Mouse (Mus musculus) MEL (cell line): Measurements from ENCODE around the gene Lhpp. TPM values are rescaled to one million over a fixed set of nuclear protein-coding genes. Genes with fewer than 3 reads are reported as not detected.

Experiments
- DNase-seq: peaks from one replicate; pipeline ENCODE4 v3.0.0; 2011; ENCODE audit warnings: low read depth, low spot score
- H3K27ac ChIP-seq: 2 replicates; pipeline ENCODE4 v1.5.1; 2012; ENCODE audit warnings: low read depth, mild to moderate bottlenecking, control low read depth, low read length, moderate library complexity; ENCODE audit not compliant: control insufficient read depth
- H3K27me3 ChIP-seq, 2 experiments: fragments of 150-350 bp in 1 of 2; sonication (generic) in 1 of 2; 2 replicates each; pipeline ENCODE4 v1.6.1; 2012; ENCODE audit warnings: low read length in 2 of 2, mild to moderate bottlenecking in 2 of 2, improper control_type of control experiment in 1 of 2, moderate library complexity in 1 of 2; ENCODE audit not compliant: insufficient read depth in 2 of 2, control insufficient read depth in 1 of 2
- H3K36me3 ChIP-seq, 2 experiments: 2 replicates each; pipeline ENCODE4 v1.6.1; 2012 to 2014; ENCODE audit warnings: low read length in 2 of 2, improper control_type of control experiment in 1 of 2, inconsistent platforms in 1 of 2, mild to moderate bottlenecking in 1 of 2; ENCODE audit not compliant: insufficient read depth in 2 of 2, control insufficient read depth in 1 of 2
- H3K4me1 ChIP-seq, 2 experiments: fragments of 150-350 bp in 1 of 2; sonication (generic) in 1 of 2; 2 replicates each; pipeline ENCODE4 v1.6.1; 2012; ENCODE audit warnings: low read length in 2 of 2, improper control_type of control experiment in 1 of 2, mild to moderate bottlenecking in 1 of 2; ENCODE audit not compliant: insufficient read depth in 2 of 2, control insufficient read depth in 1 of 2
- H3K4me3 ChIP-seq, 2 experiments: fragments of 150-350 bp in 1 of 2; sonication (generic) in 1 of 2; 2 replicates each; pipeline ENCODE4 v1.5.1; 2012; ENCODE audit warnings: low read depth in 2 of 2, low read length in 2 of 2, mild to moderate bottlenecking in 2 of 2, moderate library complexity in 2 of 2, control low read depth in 1 of 2, improper control_type of control experiment in 1 of 2; ENCODE audit not compliant: control insufficient read depth in 1 of 2, insufficient read depth in 1 of 2
- H3K79me2 ChIP-seq: 2 replicates; pipeline ENCODE4 v1.6.1; 2012; ENCODE audit warnings: mild to moderate bottlenecking, low read length, moderate library complexity; ENCODE audit not compliant: control insufficient read depth, poor library complexity, insufficient read depth
- H3K9ac ChIP-seq: 2 replicates; pipeline ENCODE4 v1.6.1; 2012; ENCODE audit warnings: low read depth, mild to moderate bottlenecking, control low read depth, low read length, moderate library complexity; ENCODE audit not compliant: control insufficient read depth, poor library complexity, severe bottlenecking
- H3K9me3 ChIP-seq: fragments of 150-350 bp; sonication (generic); replicated peaks from 2 replicates; pipeline ENCODE4 v1.6.1; 2012; ENCODE audit warnings: mild to moderate bottlenecking, low read length, improper control_type of control experiment, moderate library complexity; ENCODE audit not compliant: insufficient read depth
- BHLHE40 ChIP-seq: IDR thresholded peaks from 2 replicates; pipeline ENCODE4 v1.6.1; 2012; ENCODE audit warnings: low read depth, mild to moderate bottlenecking, inconsistent platforms, low read length, improper control_type of control experiment, borderline replicate concordance
- CHD1 ChIP-seq: IDR thresholded peaks from 2 replicates; pipeline ENCODE4 v1.6.1; 2012; ENCODE audit warnings: low read depth, mild to moderate bottlenecking, inconsistent platforms, low read length, improper control_type of control experiment
- CTCF ChIP-seq, 3 experiments: IDR thresholded peaks in 2 of 3; conservative IDR thresholded peaks in 1 of 3; 2 replicates each; pipeline ENCODE4 v1.5.1; 2011 to 2012; ENCODE audit warnings: low read length in 3 of 3, low read depth in 2 of 3, mild to moderate bottlenecking in 2 of 3, improper control_type of control experiment in 1 of 3, inconsistent platforms in 1 of 3, mixed read lengths in 1 of 3, moderate library complexity in 1 of 3; ENCODE audit not compliant: control insufficient read depth in 1 of 3, insufficient read depth in 1 of 3, poor library complexity in 1 of 3, severe bottlenecking in 1 of 3
- ELF1 ChIP-seq: IDR thresholded peaks from 2 replicates; pipeline ENCODE4 v1.6.1; 2014; ENCODE audit warnings: low read depth, mild to moderate bottlenecking, inconsistent platforms, low read length, improper control_type of control experiment, moderate library complexity
- EP300 ChIP-seq, 2 experiments: IDR thresholded peaks; 2 replicates each; pipeline ENCODE4 v1.6.1; 2011; ENCODE audit warnings: improper control_type of control experiment in 2 of 2, low read length in 2 of 2, low read depth in 1 of 2, mild to moderate bottlenecking in 1 of 2
- ETS1 ChIP-seq: IDR thresholded peaks from 2 replicates; pipeline ENCODE4 v1.6.1; 2012; ENCODE audit warnings: low read depth, mild to moderate bottlenecking, inconsistent platforms, low read length, improper control_type of control experiment, moderate library complexity
- GABPA ChIP-seq: IDR thresholded peaks from 2 replicates; pipeline ENCODE4 v1.6.1; 2012; ENCODE audit warnings: low read depth, mild to moderate bottlenecking, inconsistent platforms, low read length, improper control_type of control experiment, moderate library complexity
- GATA1 ChIP-seq: IDR thresholded peaks from 2 replicates; pipeline ENCODE4 v1.6.1; 2011; ENCODE audit warnings: low read depth, low read length, improper control_type of control experiment
- HCFC1 ChIP-seq: IDR thresholded peaks from 2 replicates; pipeline ENCODE4 v1.6.1; 2012; ENCODE audit warnings: low read depth, mild to moderate bottlenecking, inconsistent platforms, low read length, improper control_type of control experiment, moderate library complexity
- JUND ChIP-seq: IDR thresholded peaks from 2 replicates; pipeline ENCODE4 v1.6.1; 2011; ENCODE audit warnings: low read depth, mild to moderate bottlenecking, improper control_type of control experiment, low read length
- MAFK ChIP-seq: IDR thresholded peaks from 2 replicates; pipeline ENCODE4 v1.6.1; 2011; ENCODE audit warnings: low read depth, mild to moderate bottlenecking, low read length, improper control_type of control experiment, borderline replicate concordance
- MAX ChIP-seq: IDR thresholded peaks from 2 replicates; pipeline ENCODE4 v1.6.1; 2011; ENCODE audit warnings: low read length, improper control_type of control experiment
- MAZ ChIP-seq: IDR thresholded peaks from 2 replicates; pipeline ENCODE4 v1.6.1; 2012; ENCODE audit warnings: low read depth, mild to moderate bottlenecking, inconsistent platforms, low read length, improper control_type of control experiment
- MXI1 ChIP-seq: IDR thresholded peaks from 2 replicates; pipeline ENCODE4 v1.6.1; 2011; ENCODE audit warnings: mild to moderate bottlenecking, low read depth, low read length, improper control_type of control experiment
- MYB ChIP-seq: IDR thresholded peaks from 2 replicates; pipeline ENCODE4 v1.6.1; 2011; ENCODE audit warnings: mild to moderate bottlenecking, low read depth, low read length, improper control_type of control experiment
- MYC ChIP-seq: IDR thresholded peaks from 2 replicates; pipeline ENCODE4 v1.6.1; 2011; ENCODE audit warnings: low read depth, mild to moderate bottlenecking, low read length, improper control_type of control experiment, moderate library complexity
- NELFE ChIP-seq: IDR thresholded peaks from 2 replicates; pipeline ENCODE4 v1.6.1; 2011; ENCODE audit warnings: low read depth, low read length, improper control_type of control experiment
- NRF1 ChIP-seq: IDR thresholded peaks from 2 replicates; pipeline ENCODE4 v1.6.1; 2014; ENCODE audit warnings: low read depth, mild to moderate bottlenecking, inconsistent platforms, low read length, improper control_type of control experiment, moderate library complexity; ENCODE audit not compliant: poor library complexity, insufficient read depth, severe bottlenecking
- POLR2A ChIP-seq, 2 experiments: IDR thresholded peaks; 2 replicates each; pipeline ENCODE4 v1.6.1; 2011 to 2012; ENCODE audit warnings: low read length in 2 of 2, mild to moderate bottlenecking in 2 of 2, control low read depth in 1 of 2, improper control_type of control experiment in 1 of 2, low read depth in 1 of 2, moderate library complexity in 1 of 2; ENCODE audit not compliant: control insufficient read depth in 1 of 2, insufficient read depth in 1 of 2, poor library complexity in 1 of 2
- POLR2AphosphoS5 ChIP-seq: IDR thresholded peaks from 2 replicates; pipeline ENCODE4 v1.6.1; 2012; ENCODE audit warnings: low read depth, borderline replicate concordance, mild to moderate bottlenecking, inconsistent platforms, low read length, moderate library complexity, mixed read lengths
- RAD21 ChIP-seq: IDR thresholded peaks from 2 replicates; pipeline ENCODE4 v1.6.1; 2011; ENCODE audit warnings: mild to moderate bottlenecking, low read depth, low read length, improper control_type of control experiment
- RCOR1 ChIP-seq: IDR thresholded peaks from 2 replicates; pipeline ENCODE4 v1.6.1; 2012; ENCODE audit warnings: low read depth, mild to moderate bottlenecking, inconsistent platforms, low read length, improper control_type of control experiment
- SIN3A ChIP-seq: IDR thresholded peaks from 2 replicates; pipeline ENCODE4 v1.6.1; 2012; ENCODE audit warnings: low read length, improper control_type of control experiment, inconsistent platforms
- TAL1 ChIP-seq: IDR thresholded peaks from 2 replicates; pipeline ENCODE4 v1.6.1; 2012; ENCODE audit warnings: mild to moderate bottlenecking, inconsistent platforms, low read length, moderate library complexity, mixed read lengths
- TCF12 ChIP-seq: IDR thresholded peaks from 2 replicates; pipeline ENCODE4 v1.6.1; 2014; ENCODE audit warnings: low read depth, mild to moderate bottlenecking, inconsistent platforms, low read length, improper control_type of control experiment, moderate library complexity
- UBTF ChIP-seq: IDR thresholded peaks from 2 replicates; pipeline ENCODE4 v1.6.1; 2012; ENCODE audit warnings: low read depth, mild to moderate bottlenecking, inconsistent platforms, low read length, improper control_type of control experiment, moderate library complexity, borderline replicate concordance; ENCODE audit not compliant: insufficient read depth
- ZC3H11A ChIP-seq: IDR thresholded peaks from 2 replicates; pipeline ENCODE4 v1.6.1; 2012; ENCODE audit warnings: low read depth, mild to moderate bottlenecking, inconsistent platforms, low read length, improper control_type of control experiment
- ZKSCAN1 ChIP-seq: IDR thresholded peaks from 2 replicates; pipeline ENCODE4 v1.6.1; 2012; ENCODE audit warnings: low read depth, mild to moderate bottlenecking, inconsistent platforms, low read length, improper control_type of control experiment, moderate library complexity
- ZMIZ1 ChIP-seq: IDR thresholded peaks from 2 replicates; pipeline ENCODE4 v1.6.1; 2012; ENCODE audit warnings: low read depth, mild to moderate bottlenecking, inconsistent platforms, low read length, improper control_type of control experiment, moderate library complexity
- ZNF384 ChIP-seq: IDR thresholded peaks from 2 replicates; pipeline ENCODE4 v1.6.1; 2012; ENCODE audit warnings: low read depth, mild to moderate bottlenecking, inconsistent platforms, low read length, improper control_type of control experiment
- polyA plus RNA-seq, 2 experiments: library from polyadenylated mRNA; stranded (reverse) in 1 of 2; unstranded in 1 of 2; fragments of >175 nt in 1 of 2; fragments of >200 nt in 1 of 2; gene quantifications; 2 replicates each; pipeline versions ENCODE4 v1.2.1 to v1.2.4; 2012; ENCODE audit warnings: low replicate concordance in 2 of 2, low read depth in 1 of 2; ENCODE audit not compliant: insufficient read length in 2 of 2, insufficient read depth in 1 of 2, missing spikeins in 1 of 2
- total RNA-seq: library from RNA; depleted of rRNA; stranded (reverse); fragments of 300-350 nt; gene quantifications from 2 replicates; pipeline ENCODE4 v1.2.3, GENCODE M21; 2012

Gene Lhpp
- total and polyA plus RNA-seq, 3 experiments: 31.0 to 39.3 TPM; not detected in 1

DNA sequence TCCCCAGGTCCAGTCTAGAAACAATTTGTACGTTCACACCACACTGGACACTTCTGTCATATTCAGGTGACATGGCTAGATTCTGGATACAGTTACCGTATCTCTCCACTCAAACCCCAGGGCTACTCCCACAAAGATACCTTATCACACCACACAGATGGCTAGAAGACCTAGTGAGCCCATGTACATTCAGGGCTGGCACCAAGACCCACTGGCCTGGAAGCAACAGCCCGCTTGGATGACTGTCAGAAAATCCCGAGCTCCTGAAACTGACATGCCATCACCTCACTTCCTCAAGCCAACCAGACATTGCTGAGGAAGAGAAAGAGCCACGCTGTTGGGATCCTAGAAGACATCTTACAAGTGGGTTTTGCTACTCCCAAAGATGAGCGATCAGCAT, 128.4 kb downstream of the Lhpp start (continued):
- TF ChIP-seq POLR2AphosphoS5 (no peak), ELF1 (no peak), NELFE (no peak), MYC (no peak), CTCF (IDR thresholded peaks at IDR 0.05 in 2 of 3, conservative IDR thresholded peaks at IDR 0.05 in 1 of 3; ENCODE audit: control insufficient read depth in 1 of 3, insufficient read depth in 1 of 3, low read depth in 2 of 3, low read length in 3 of 3, poor library complexity in 1 of 3, severe bottlenecking in 1 of 3) (no peak), POLR2A (IDR thresholded peaks at IDR 0.05; ENCODE audit: control insufficient read depth in 1 of 2, insufficient read depth in 1 of 2, low read depth in 1 of 2, low read length in 2 of 2, poor library complexity in 1 of 2) (no peak), GABPA (no peak), MXI1 (no peak), MYB (peak; percentile 48; the same call in 1 of the 2 replicates)

DNA sequence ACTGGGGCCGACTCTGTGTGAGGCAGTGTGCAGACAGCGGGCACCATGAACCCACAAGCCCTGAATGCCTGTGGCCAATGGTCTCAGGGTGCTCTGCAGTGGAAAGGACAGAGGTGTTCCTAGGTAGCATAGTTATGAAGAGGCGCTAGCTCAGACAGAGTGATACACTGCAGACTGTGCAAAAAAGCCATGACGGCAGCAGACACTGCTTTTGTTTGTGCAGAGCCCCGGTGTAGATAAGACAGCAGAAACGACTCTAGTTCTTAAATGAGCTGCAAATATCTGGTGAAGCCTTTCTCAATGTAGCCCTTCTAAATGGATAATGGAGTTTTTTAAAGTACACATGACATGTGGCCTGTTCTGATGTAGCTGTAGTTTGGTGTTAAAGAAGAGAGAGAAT, 129.4 kb downstream of the Lhpp start:
- Histone ChIP-seq H3K4me1 (peaks cover 32 to 50% of the 10 kb centered on the region in 2 experiments), H3K4me3 (no peak overlapping the region), H3K79me2 (no peaks in the 10 kb centered on the region), H3K27ac (peak overlapping the region; percentile 54), H3K27me3 (no peaks in the 10 kb centered on the region), H3K9me3 (no peaks in the 10 kb centered on the region), H3K36me3 (peaks cover 0 to 45% of the 10 kb centered on the region in 2 experiments; a peak in 2 of 4 replicates), H3K9ac (no peak overlapping the region)
- DNase-seq: peak; percentile 47
- TF ChIP-seq TCF12 (0 out of 2 replicates have a peak, but pooled peaks have one; percentile 8), UBTF (no peak), SIN3A (peak; percentile 31; the same call in 1 of the 2 replicates), MAFK (0 out of 2 replicates have a peak, but pooled peaks have one; percentile 8), MYC (no peak), CHD1 (no peak), RCOR1 (no peak), ETS1 (0 out of 2 replicates have a peak, but pooled peaks have one; percentile 31), ZC3H11A (no peak), POLR2AphosphoS5 (no peak), GATA1 (peak; percentile 76), RAD21 (no peak), HCFC1 (no peak), ZMIZ1 (no peak), TAL1 (no peak), NRF1 (no peak), NELFE (no peak), ELF1 (no peak), MYB (no peak), JUND (no peak), ZNF384 (no peak; the same call in 1 of the 2 replicates), MAX (no peak), ZKSCAN1 (no peak), EP300 (IDR thresholded peaks at IDR 0.05; ENCODE audit: low read depth in 1 of 2, low read length in 2 of 2) (peak in 1 of 2 experiments; percentile 24; a peak in 1 of 4 replicates), BHLHE40 (no peak), MAZ (no peak)
